Mouse (Mus musculus) MEL (cell line): ENCODE data around the gene Maco1. TPM values are rescaled to one million over a fixed set of nuclear protein-coding genes. Genes with fewer than 3 reads are reported as not detected.

Experiments used
- DNase-seq: peaks from one replicate; pipeline ENCODE4 v3.0.0; 2011; ENCODE audit warnings: low read depth, low spot score
- H3K27ac ChIP-seq: 2 replicates; pipeline ENCODE4 v1.5.1; 2012; ENCODE audit warnings: low read depth, mild to moderate bottlenecking, control low read depth, low read length, moderate library complexity; ENCODE audit not compliant: control insufficient read depth
- H3K27me3 ChIP-seq, 2 experiments: fragments of 150-350 bp in 1 of 2; sonication (generic) in 1 of 2; 2 replicates each; pipeline ENCODE4 v1.6.1; 2012; ENCODE audit warnings: low read length in 2 of 2, mild to moderate bottlenecking in 2 of 2, improper control_type of control experiment in 1 of 2, moderate library complexity in 1 of 2; ENCODE audit not compliant: insufficient read depth in 2 of 2, control insufficient read depth in 1 of 2
- H3K36me3 ChIP-seq, 2 experiments: 2 replicates each; pipeline ENCODE4 v1.6.1; 2012 to 2014; ENCODE audit warnings: low read length in 2 of 2, improper control_type of control experiment in 1 of 2, inconsistent platforms in 1 of 2, mild to moderate bottlenecking in 1 of 2; ENCODE audit not compliant: insufficient read depth in 2 of 2, control insufficient read depth in 1 of 2
- H3K4me1 ChIP-seq, 2 experiments: fragments of 150-350 bp in 1 of 2; sonication (generic) in 1 of 2; 2 replicates each; pipeline ENCODE4 v1.6.1; 2012; ENCODE audit warnings: low read length in 2 of 2, improper control_type of control experiment in 1 of 2, mild to moderate bottlenecking in 1 of 2; ENCODE audit not compliant: insufficient read depth in 2 of 2, control insufficient read depth in 1 of 2
- H3K4me3 ChIP-seq, 2 experiments: fragments of 150-350 bp in 1 of 2; sonication (generic) in 1 of 2; 2 replicates each; pipeline ENCODE4 v1.5.1; 2012; ENCODE audit warnings: low read depth in 2 of 2, low read length in 2 of 2, mild to moderate bottlenecking in 2 of 2, moderate library complexity in 2 of 2, control low read depth in 1 of 2, improper control_type of control experiment in 1 of 2; ENCODE audit not compliant: control insufficient read depth in 1 of 2, insufficient read depth in 1 of 2
- H3K79me2 ChIP-seq: 2 replicates; pipeline ENCODE4 v1.6.1; 2012; ENCODE audit warnings: mild to moderate bottlenecking, low read length, moderate library complexity; ENCODE audit not compliant: control insufficient read depth, poor library complexity, insufficient read depth
- H3K9ac ChIP-seq: 2 replicates; pipeline ENCODE4 v1.6.1; 2012; ENCODE audit warnings: low read depth, mild to moderate bottlenecking, control low read depth, low read length, moderate library complexity; ENCODE audit not compliant: control insufficient read depth, poor library complexity, severe bottlenecking
- H3K9me3 ChIP-seq: fragments of 150-350 bp; sonication (generic); replicated peaks from 2 replicates; pipeline ENCODE4 v1.6.1; 2012; ENCODE audit warnings: mild to moderate bottlenecking, low read length, improper control_type of control experiment, moderate library complexity; ENCODE audit not compliant: insufficient read depth
- BHLHE40 ChIP-seq: IDR thresholded peaks from 2 replicates; pipeline ENCODE4 v1.6.1; 2012; ENCODE audit warnings: low read depth, mild to moderate bottlenecking, inconsistent platforms, low read length, improper control_type of control experiment, borderline replicate concordance
- CTCF ChIP-seq, 3 experiments: IDR thresholded peaks in 2 of 3; conservative IDR thresholded peaks in 1 of 3; 2 replicates each; pipeline ENCODE4 v1.5.1; 2011 to 2012; ENCODE audit warnings: low read length in 3 of 3, low read depth in 2 of 3, mild to moderate bottlenecking in 2 of 3, improper control_type of control experiment in 1 of 3, inconsistent platforms in 1 of 3, mixed read lengths in 1 of 3, moderate library complexity in 1 of 3; ENCODE audit not compliant: control insufficient read depth in 1 of 3, insufficient read depth in 1 of 3, poor library complexity in 1 of 3, severe bottlenecking in 1 of 3
- E2F4 ChIP-seq: IDR thresholded peaks from 2 replicates; pipeline ENCODE4 v1.6.1; 2011; ENCODE audit warnings: low read depth, low read length, improper control_type of control experiment, borderline replicate concordance
- EP300 ChIP-seq, 2 experiments: IDR thresholded peaks; 2 replicates each; pipeline ENCODE4 v1.6.1; 2011; ENCODE audit warnings: improper control_type of control experiment in 2 of 2, low read length in 2 of 2, low read depth in 1 of 2, mild to moderate bottlenecking in 1 of 2
- GABPA ChIP-seq: IDR thresholded peaks from 2 replicates; pipeline ENCODE4 v1.6.1; 2012; ENCODE audit warnings: low read depth, mild to moderate bottlenecking, inconsistent platforms, low read length, improper control_type of control experiment, moderate library complexity
- GATA1 ChIP-seq: IDR thresholded peaks from 2 replicates; pipeline ENCODE4 v1.6.1; 2011; ENCODE audit warnings: low read depth, low read length, improper control_type of control experiment
- HCFC1 ChIP-seq: IDR thresholded peaks from 2 replicates; pipeline ENCODE4 v1.6.1; 2012; ENCODE audit warnings: low read depth, mild to moderate bottlenecking, inconsistent platforms, low read length, improper control_type of control experiment, moderate library complexity
- KAT2A ChIP-seq: conservative IDR thresholded peaks from 2 replicates; pipeline ENCODE4 v1.6.1; 2012; ENCODE audit warnings: low read depth, low read length, improper control_type of control experiment, inconsistent platforms
- MAFK ChIP-seq: IDR thresholded peaks from 2 replicates; pipeline ENCODE4 v1.6.1; 2011; ENCODE audit warnings: low read depth, mild to moderate bottlenecking, low read length, improper control_type of control experiment, borderline replicate concordance
- MAZ ChIP-seq: IDR thresholded peaks from 2 replicates; pipeline ENCODE4 v1.6.1; 2012; ENCODE audit warnings: low read depth, mild to moderate bottlenecking, inconsistent platforms, low read length, improper control_type of control experiment
- MEF2A ChIP-seq: IDR thresholded peaks from 2 replicates; pipeline ENCODE4 v1.6.1; 2014; ENCODE audit warnings: low read depth, mild to moderate bottlenecking, inconsistent platforms, low read length, improper control_type of control experiment; ENCODE audit not compliant: poor library complexity, insufficient replicate concordance, severe bottlenecking; ENCODE audit errors: extremely low read depth
- NELFE ChIP-seq: IDR thresholded peaks from 2 replicates; pipeline ENCODE4 v1.6.1; 2011; ENCODE audit warnings: low read depth, low read length, improper control_type of control experiment
- NRF1 ChIP-seq: IDR thresholded peaks from 2 replicates; pipeline ENCODE4 v1.6.1; 2014; ENCODE audit warnings: low read depth, mild to moderate bottlenecking, inconsistent platforms, low read length, improper control_type of control experiment, moderate library complexity; ENCODE audit not compliant: poor library complexity, insufficient read depth, severe bottlenecking
- RCOR1 ChIP-seq: IDR thresholded peaks from 2 replicates; pipeline ENCODE4 v1.6.1; 2012; ENCODE audit warnings: low read depth, mild to moderate bottlenecking, inconsistent platforms, low read length, improper control_type of control experiment
- SIN3A ChIP-seq: IDR thresholded peaks from 2 replicates; pipeline ENCODE4 v1.6.1; 2012; ENCODE audit warnings: low read length, improper control_type of control experiment, inconsistent platforms
- SMC3 ChIP-seq: IDR thresholded peaks from 2 replicates; pipeline ENCODE4 v1.6.1; 2011; ENCODE audit warnings: low read depth, low read length, improper control_type of control experiment
- TBP ChIP-seq: IDR thresholded peaks from 2 replicates; pipeline ENCODE4 v1.8.0; 2011; ENCODE audit warnings: low read depth, low read length, improper control_type of control experiment
- UBTF ChIP-seq: IDR thresholded peaks from 2 replicates; pipeline ENCODE4 v1.6.1; 2012; ENCODE audit warnings: low read depth, mild to moderate bottlenecking, inconsistent platforms, low read length, improper control_type of control experiment, moderate library complexity, borderline replicate concordance; ENCODE audit not compliant: insufficient read depth
- ZC3H11A ChIP-seq: IDR thresholded peaks from 2 replicates; pipeline ENCODE4 v1.6.1; 2012; ENCODE audit warnings: low read depth, mild to moderate bottlenecking, inconsistent platforms, low read length, improper control_type of control experiment
- ZKSCAN1 ChIP-seq: IDR thresholded peaks from 2 replicates; pipeline ENCODE4 v1.6.1; 2012; ENCODE audit warnings: low read depth, mild to moderate bottlenecking, inconsistent platforms, low read length, improper control_type of control experiment, moderate library complexity
- ZMIZ1 ChIP-seq: IDR thresholded peaks from 2 replicates; pipeline ENCODE4 v1.6.1; 2012; ENCODE audit warnings: low read depth, mild to moderate bottlenecking, inconsistent platforms, low read length, improper control_type of control experiment, moderate library complexity
- ZNF384 ChIP-seq: IDR thresholded peaks from 2 replicates; pipeline ENCODE4 v1.6.1; 2012; ENCODE audit warnings: low read depth, mild to moderate bottlenecking, inconsistent platforms, low read length, improper control_type of control experiment
- polyA plus RNA-seq, 2 experiments: library from polyadenylated mRNA; stranded (reverse) in 1 of 2; unstranded in 1 of 2; fragments of >175 nt in 1 of 2; fragments of >200 nt in 1 of 2; gene quantifications; 2 replicates each; pipeline versions ENCODE4 v1.2.1 to v1.2.4; 2012; ENCODE audit warnings: low replicate concordance in 2 of 2, low read depth in 1 of 2; ENCODE audit not compliant: insufficient read length in 2 of 2, insufficient read depth in 1 of 2, missing spikeins in 1 of 2
- total RNA-seq: library from RNA; depleted of rRNA; stranded (reverse); fragments of 300-350 nt; gene quantifications from 2 replicates; pipeline ENCODE4 v1.2.3, GENCODE M21; 2012

The Maco1 gene
- total and polyA plus RNA-seq, 3 experiments = 22.2 to 35.9 TPM; not detected in 1

GRCm38 (mm10) chr4:134802765-134803164, 50.4 kb downstream of the Maco1 start:
- Histone ChIP-seq H3K4me1 (no peaks in the 10 kb centered on the region), H3K79me2 (no peaks in the 10 kb centered on the region), H3K27ac (no peak overlapping the region), H3K9me3 (no peaks in the 10 kb centered on the region), H3K27me3 (no peaks in the 10 kb centered on the region), H3K36me3 (peaks cover 0 to 4% of the 10 kb centered on the region in 2 experiments; a peak in 2 of 4 replicates), H3K4me3 (no peak overlapping the region), H3K9ac (no peak overlapping the region)
- TF ChIP-seq RCOR1 (no peak), E2F4 (no peak), MAZ (no peak), ZMIZ1 (no peak), MAFK (no peak), BHLHE40 (no peak), KAT2A (no peak), UBTF (no peak), ZC3H11A (no peak)
- DNase-seq = no peak

GRCm38 (mm10) chr4:134802155-134802554, 51.0 kb downstream of the Maco1 start:
- Histone ChIP-seq H3K27me3 (no peaks in the 10 kb centered on the region), H3K9me3 (no peaks in the 10 kb centered on the region), H3K4me3 (no peak overlapping the region), H3K27ac (no peak overlapping the region), H3K9ac (no peak overlapping the region), H3K4me1 (no peaks in the 10 kb centered on the region), H3K79me2 (no peaks in the 10 kb centered on the region), H3K36me3 (peaks cover 0 to 4% of the 10 kb centered on the region in 2 experiments; a peak in 1 of 4 replicates)
- DNase-seq = no peak
- no peak for TF ChIP-seq SIN3A
- no peak for TF ChIP-seq GABPA
- no peak for TF ChIP-seq NRF1
- no peak for TF ChIP-seq UBTF
- TF ChIP-seq RCOR1 = no peak
- no peak for TF ChIP-seq MAFK
- no peak for TF ChIP-seq NELFE
- TF ChIP-seq HCFC1 = no peak
- no peak for TF ChIP-seq ZC3H11A
- no peak for TF ChIP-seq GATA1
- no peak for TF ChIP-seq ZKSCAN1
- no peak for TF ChIP-seq MEF2A
- no peak for TF ChIP-seq ZNF384
- TF ChIP-seq MAZ = no peak
- no peak for TF ChIP-seq E2F4
- TF ChIP-seq TBP = no peak
- no peak for TF ChIP-seq CTCF (IDR thresholded peaks at IDR 0.05 in 2 of 3, conservative IDR thresholded peaks at IDR 0.05 in 1 of 3; ENCODE audit: control insufficient read depth in 1 of 3, insufficient read depth in 1 of 3, low read depth in 2 of 3, low read length in 3 of 3, poor library complexity in 1 of 3, severe bottlenecking in 1 of 3)
- TF ChIP-seq EP300 (IDR thresholded peaks at IDR 0.05; ENCODE audit: low read depth in 1 of 2, low read length in 2 of 2) = no peak
- TF ChIP-seq SMC3 = no peak
